Mouse (Mus musculus) heart, adult 8-10 months (tissue): ENCODE results near the gene Olfr320. TPM values are rescaled to one million over a fixed set of nuclear protein-coding genes. Genes with fewer than 3 reads are reported as not detected.

Source experiments
- total RNA-seq, 4 experiments: library from RNA; stranded (reverse); gene quantifications; 2 replicates each; pipeline ENCODE4 v1.2.4; 2022

The Olfr320 gene
- total RNA-seq, 4 experiments from 2014 or later: not detected

Other genes starting within 250 kb of the Olfr320 start
- not detected for gene Gm12253, start 248.5 kb upstream of the Olfr320 start, total RNA-seq
- gene Lypd9, start 228.2 kb upstream of the Olfr320 start, total RNA-seq: not detected
- not detected for gene Olfr30, start 218.8 kb upstream of the Olfr320 start, total RNA-seq
- not detected for gene Olfr332, start 188.5 kb upstream of the Olfr320 start, total RNA-seq
- gene Olfr331, start 178.5 kb upstream of the Olfr320 start, total RNA-seq: not detected
- not detected for gene Olfr330, start 146.3 kb upstream of the Olfr320 start, total RNA-seq
- gene Olfr329-ps, start 134.7 kb upstream of the Olfr320 start, total RNA-seq: not detected
- gene Olfr328, start 125.5 kb upstream of the Olfr320 start, total RNA-seq: not detected
- not detected for gene Olfr224, start 110.5 kb upstream of the Olfr320 start, total RNA-seq
- gene Olfr325, start 103.4 kb upstream of the Olfr320 start, total RNA-seq: not detected
- gene Olfr324, start 86.0 kb upstream of the Olfr320 start, total RNA-seq: not detected
- 1 to 10 TPM; 3.2 to 9.2 (median 6.2) TPM for gene 2210407C18Rik, start 65.0 kb upstream of the Olfr320 start, total RNA-seq
- gene Olfr323, start 50.6 kb upstream of the Olfr320 start, total RNA-seq: not detected
- gene Trim58, start 40.6 kb upstream of the Olfr320 start, total RNA-seq: not detected
- not detected for gene Olfr322, start 22.3 kb upstream of the Olfr320 start, total RNA-seq
- gene Olfr319, start 18.1 kb downstream of the Olfr320 start, total RNA-seq: not detected
- gene Olfr318, start 42.9 kb downstream of the Olfr320 start, total RNA-seq: not detected
- not detected for gene Olfr317, start 58.1 kb downstream of the Olfr320 start, total RNA-seq
- not detected for gene Olfr316, start 71.6 kb downstream of the Olfr320 start, total RNA-seq
- not detected for gene Olfr315, start 92.1 kb downstream of the Olfr320 start, total RNA-seq
- not detected for gene Olfr314, start 101.9 kb downstream of the Olfr320 start, total RNA-seq
- under 1 TPM in 2 of 4 experiments, not detected in 2; 0.52 to 0.69 TPM for gene Fam183b, start 120.9 kb downstream of the Olfr320 start, total RNA-seq
- not detected for gene Olfr313, start 133.9 kb downstream of the Olfr320 start, total RNA-seq
- not detected for gene Olfr312, start 148.1 kb downstream of the Olfr320 start, total RNA-seq
- not detected for gene Olfr311, start 158.2 kb downstream of the Olfr320 start, total RNA-seq
- 1 to 10 TPM; 1.1 to 2.5 (median 1.6) TPM for gene Gm12258, start 166.1 kb downstream of the Olfr320 start, total RNA-seq
- 1 to 10 TPM; 1.6 to 3.1 (median 1.9) TPM for gene 2810021J22Rik, start 186.1 kb downstream of the Olfr320 start, total RNA-seq
- gene Zfp39, start 223.1 kb downstream of the Olfr320 start, total RNA-seq: 1 to 10 TPM; 3.0 to 4.5 (median 4.1) TPM
- gene Btnl10, start 236.8 kb downstream of the Olfr320 start, total RNA-seq: under 1 TPM in 1 of 4 experiments, not detected in 3; 0.09 TPM